Mouse (Mus musculus): ENCODE data around the gene Dpf1. TPM values are rescaled to one million over a fixed set of nuclear protein-coding genes. Genes with fewer than 3 reads are reported as not detected.

Dpf1 gene
- total and polyA plus RNA-seq, 3 experiments = 0.21 to 0.27 TPM; not detected in 1

DNA sequence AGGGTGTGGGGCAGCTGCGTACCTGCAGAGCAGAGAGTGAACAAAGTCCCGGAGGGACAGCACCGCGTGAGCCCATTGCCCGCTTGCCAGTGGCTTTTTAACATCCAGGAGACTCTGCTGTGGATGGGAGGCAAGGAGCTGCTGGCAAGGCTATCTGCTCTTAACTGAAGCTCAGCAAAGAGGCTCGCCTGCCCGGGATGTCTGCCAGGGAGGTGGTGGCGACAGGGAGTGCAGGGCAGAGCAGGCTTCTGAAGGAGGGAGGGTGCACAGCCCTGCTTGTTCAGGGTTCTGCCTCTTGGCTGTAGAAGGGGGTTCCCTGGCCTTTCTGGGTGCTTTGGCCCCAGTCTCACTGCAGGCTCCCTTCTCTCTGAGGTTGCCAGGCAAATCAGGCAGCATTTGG lies 50.4 kb downstream of the Dpf1 start:
- Histone ChIP-seq H3K27me3 (ENCODE audit: control insufficient read depth, insufficient read depth, low read length) (no peaks in the 10 kb centered on the region), H3K4me1 (ENCODE audit: control insufficient read depth, insufficient read depth, low read length) (no peaks in the 10 kb centered on the region), H3K27ac (no peak overlapping the region), H3K79me2 (replicated peaks; ENCODE audit: control insufficient read depth, insufficient read depth, low read length) (no peaks in the 10 kb centered on the region), H3K9ac (ENCODE audit: low read depth, low read length) (no peak overlapping the region), H3K36me3 (ENCODE audit: control insufficient read depth, insufficient read depth, low read length) (no peaks in the 10 kb centered on the region), H3K4me3 (no peak overlapping the region)
- intact Hi-C loops (cut with DNase I) = no loop called here
- DNase-seq = peak; percentile 57 to 70
- TF ChIP-seq EP300 (IDR thresholded peaks at IDR 0.05; ENCODE audit: insufficient read depth, low read depth, low read length) (no peak), CTCF (IDR thresholded peaks at IDR 0.05) (peak; percentile 51), POLR2A (IDR thresholded peaks at IDR 0.05; ENCODE audit: insufficient read depth, low read depth, low read length) (no peak)
- WGBS = 65% methylated on average over 8 of the region's 8 CpGs

DNA sequence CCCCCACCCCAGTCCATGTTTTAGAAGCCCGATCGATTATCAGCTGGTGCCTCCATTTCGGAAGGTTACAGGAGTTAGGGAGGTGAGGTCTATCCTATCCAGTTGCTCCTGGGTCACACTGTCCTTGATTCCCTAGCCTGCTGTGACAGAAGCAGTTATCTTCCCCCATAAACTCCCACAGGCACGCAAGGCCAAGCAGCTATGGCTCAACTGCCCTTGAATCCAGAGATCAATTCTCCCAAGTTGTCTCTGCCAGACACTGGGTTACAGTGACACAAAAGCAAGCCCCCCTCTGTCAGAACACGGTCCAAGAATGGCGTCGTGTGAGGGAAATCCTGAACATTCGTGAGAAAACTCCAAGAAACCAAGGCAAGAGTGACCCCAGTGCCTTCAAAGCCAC lies 51.7 kb downstream of the Dpf1 start:
- Histone ChIP-seq H3K79me2 (replicated peaks; ENCODE audit: control insufficient read depth, insufficient read depth, low read length) (no peaks in the 10 kb centered on the region), H3K27me3 (ENCODE audit: control insufficient read depth, insufficient read depth, low read length) (no peaks in the 10 kb centered on the region), H3K4me3 (no peak overlapping the region), H3K27ac (no peak overlapping the region), H3K36me3 (ENCODE audit: control insufficient read depth, insufficient read depth, low read length) (no peaks in the 10 kb centered on the region), H3K9ac (ENCODE audit: low read depth, low read length) (no peak overlapping the region), H3K4me1 (ENCODE audit: control insufficient read depth, insufficient read depth, low read length) (no peaks in the 10 kb centered on the region)
- no peak for DNase-seq
- intact Hi-C loops (cut with DNase I) = no loop called here
- 93% methylated on average over 8 of the region's 8 CpGs for WGBS
- no peak for TF ChIP-seq EP300 (IDR thresholded peaks at IDR 0.05; ENCODE audit: insufficient read depth, low read depth, low read length)
- no peak for TF ChIP-seq CTCF (IDR thresholded peaks at IDR 0.05)
- TF ChIP-seq POLR2A (IDR thresholded peaks at IDR 0.05; ENCODE audit: insufficient read depth, low read depth, low read length) = no peak

DNA sequence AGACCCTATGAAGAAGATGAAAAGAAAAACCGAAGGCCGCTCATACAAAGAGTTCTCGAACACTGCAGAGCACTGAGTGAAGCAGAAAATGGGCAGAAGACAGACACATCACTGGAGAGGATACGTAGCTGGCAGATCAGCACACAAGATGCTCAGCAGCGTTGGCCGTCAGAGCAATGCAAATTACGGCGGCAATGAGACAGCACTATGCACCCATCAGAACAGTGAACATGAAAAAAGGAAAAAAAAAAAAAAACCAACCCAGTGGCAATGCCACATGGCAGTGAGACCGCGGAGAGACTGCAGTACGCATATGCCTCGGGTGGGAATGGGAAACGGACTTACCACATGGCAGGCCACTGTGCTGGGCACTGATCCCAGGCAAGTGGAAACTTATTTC lies 57.7 kb downstream of the Dpf1 start:
- no peaks in the 10 kb centered on the region for H3K27me3 ChIP-seq (ENCODE audit: control insufficient read depth, insufficient read depth, low read length)
- H3K9ac ChIP-seq (ENCODE audit: low read depth, low read length) = no peak overlapping the region
- intact Hi-C loops (cut with DNase I) = no loop called here
- no peak for DNase-seq
- no peak for TF ChIP-seq POLR2A (IDR thresholded peaks at IDR 0.05; ENCODE audit: insufficient read depth, low read depth, low read length)
- TF ChIP-seq CTCF (IDR thresholded peaks at IDR 0.05) = no peak
- TF ChIP-seq EP300 (IDR thresholded peaks at IDR 0.05; ENCODE audit: insufficient read depth, low read depth, low read length) = no peak
- H3K4me1 ChIP-seq (ENCODE audit: control insufficient read depth, insufficient read depth, low read length) = no peaks in the 10 kb centered on the region
- 97% methylated on average over 13 of the region's 13 CpGs for WGBS
- no peaks in the 10 kb centered on the region for H3K36me3 ChIP-seq (ENCODE audit: control insufficient read depth, insufficient read depth, low read length)
- H3K4me3 ChIP-seq = no peak overlapping the region
- no peak overlapping the region for H3K27ac ChIP-seq
- no peaks in the 10 kb centered on the region for H3K79me2 ChIP-seq (replicated peaks; ENCODE audit: control insufficient read depth, insufficient read depth, low read length)

DNA sequence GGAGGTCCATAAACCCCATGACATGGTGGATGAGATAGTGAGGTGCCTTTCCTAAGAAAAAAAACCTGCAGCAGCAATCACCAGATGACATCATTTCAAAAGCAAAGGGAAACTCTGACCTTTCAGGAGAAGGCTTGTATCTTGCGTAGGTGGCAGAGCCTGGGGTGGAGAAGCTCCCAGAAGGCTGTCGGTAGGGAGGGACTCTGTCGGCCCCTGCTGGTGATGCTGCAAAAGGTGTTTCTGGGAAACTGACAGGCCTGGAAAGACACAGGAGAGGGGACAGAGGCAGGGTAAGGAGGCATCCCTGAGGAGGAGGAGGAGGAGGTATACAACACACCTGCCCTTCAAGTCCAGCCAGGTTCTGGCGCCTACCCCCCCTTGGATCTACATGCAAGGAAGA lies 60.3 kb downstream of the Dpf1 start:
- no peaks in the 10 kb centered on the region for H3K4me1 ChIP-seq (ENCODE audit: control insufficient read depth, insufficient read depth, low read length)
- no peaks in the 10 kb centered on the region for H3K36me3 ChIP-seq (ENCODE audit: control insufficient read depth, insufficient read depth, low read length)
- H3K27ac ChIP-seq = no peak overlapping the region
- no peak for TF ChIP-seq POLR2A (IDR thresholded peaks at IDR 0.05; ENCODE audit: insufficient read depth, low read depth, low read length)
- TF ChIP-seq CTCF (IDR thresholded peaks at IDR 0.05) = peak; percentile 59
- TF ChIP-seq EP300 (IDR thresholded peaks at IDR 0.05; ENCODE audit: insufficient read depth, low read depth, low read length) = no peak
- DNase-seq = peak in 1 of 2 experiments; percentile 11
- H3K79me2 ChIP-seq (replicated peaks; ENCODE audit: control insufficient read depth, insufficient read depth, low read length) = no peaks in the 10 kb centered on the region
- H3K27me3 ChIP-seq (ENCODE audit: control insufficient read depth, insufficient read depth, low read length) = no peaks in the 10 kb centered on the region
- H3K4me3 ChIP-seq = no peak overlapping the region
- WGBS = 50% methylated on average over 4 of the region's 4 CpGs
- H3K9ac ChIP-seq (ENCODE audit: low read depth, low read length) = no peak overlapping the region
- intact Hi-C loops (cut with DNase I) = no loop called here

DNA sequence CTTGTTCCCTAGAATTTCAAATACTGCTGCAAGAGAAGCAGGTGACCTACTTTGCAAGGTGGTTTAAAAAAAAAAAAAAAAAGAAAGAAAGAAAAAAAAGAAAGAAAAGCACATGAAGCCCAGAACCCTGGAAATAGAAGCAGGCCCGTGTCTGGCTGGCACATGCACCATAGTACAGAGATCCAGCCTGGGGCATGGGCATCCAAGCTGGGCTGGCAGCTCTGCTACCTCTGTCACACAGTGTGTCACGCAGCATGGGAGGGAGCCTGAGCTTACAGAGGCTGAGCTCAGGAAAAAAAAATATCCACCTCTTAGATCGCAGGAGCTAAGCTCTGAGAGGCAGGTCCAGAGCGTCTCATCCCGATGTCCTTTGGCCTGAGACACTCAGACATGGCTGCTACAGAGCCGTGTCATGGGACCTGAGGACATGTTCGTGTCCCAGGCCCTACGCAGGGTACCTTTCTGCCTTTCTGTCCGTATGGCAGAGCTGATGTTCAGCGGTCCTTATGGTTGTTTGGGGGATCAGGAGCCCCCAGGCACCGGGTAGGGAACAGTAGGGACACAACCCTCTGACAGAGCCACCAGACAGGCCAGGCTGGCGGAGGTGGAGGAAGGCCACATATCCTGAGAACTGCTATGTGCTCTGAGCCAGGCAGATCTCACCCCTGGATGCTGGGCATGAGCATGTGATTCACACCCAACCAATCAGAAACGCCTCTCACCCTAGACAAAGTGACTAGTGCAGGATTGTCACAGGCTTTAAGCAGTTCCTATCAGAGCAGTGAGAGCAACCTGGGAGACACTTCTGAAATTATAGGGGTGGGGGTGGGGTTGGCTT lies 63.6 kb downstream of the Dpf1 start:
- no peak for DNase-seq
- no peak overlapping the region for H3K27ac ChIP-seq
- H3K27me3 ChIP-seq (ENCODE audit: control insufficient read depth, insufficient read depth, low read length) = no peaks in the 10 kb centered on the region
- TF ChIP-seq CTCF (IDR thresholded peaks at IDR 0.05) (no peak), POLR2A (IDR thresholded peaks at IDR 0.05; ENCODE audit: insufficient read depth, low read depth, low read length) (no peak), EP300 (IDR thresholded peaks at IDR 0.05; ENCODE audit: insufficient read depth, low read depth, low read length) (no peak)
- no peaks in the 10 kb centered on the region for H3K79me2 ChIP-seq (replicated peaks; ENCODE audit: control insufficient read depth, insufficient read depth, low read length)
- intact Hi-C loops (cut with DNase I) = no loop called here
- H3K9ac ChIP-seq (ENCODE audit: low read depth, low read length) = no peak overlapping the region
- WGBS = 87% methylated on average over 13 of the region's 13 CpGs
- no peaks in the 10 kb centered on the region for H3K36me3 ChIP-seq (ENCODE audit: control insufficient read depth, insufficient read depth, low read length)
- H3K4me3 ChIP-seq = no peak overlapping the region
- H3K4me1 ChIP-seq (ENCODE audit: control insufficient read depth, insufficient read depth, low read length) = no peaks in the 10 kb centered on the region

Other genes with a start within 250 kb of the Dpf1 start
- gene Ryr1, start 178.8 kb upstream of the Dpf1 start, total RNA-seq (2021) = under 1 TPM; 0.08 to 0.18 TPM
- gene Ryr1, start 178.8 kb upstream of the Dpf1 start, polyA plus RNA-seq (2012; rRNA removed) = under 0.01 and 0.06 TPM in 2 replicates
- 1 to 10 TPM; 1.4 TPM for gene Rasgrp4, start 169.1 kb upstream of the Dpf1 start, total RNA-seq (2021)
- gene Rasgrp4, start 169.1 kb upstream of the Dpf1 start, polyA plus RNA-seq (2012; rRNA removed) = 2.2 and 3.6 TPM in 2 replicates
- gene Fam98c, start 147.7 kb upstream of the Dpf1 start, total RNA-seq (2021) = 10 to 100 TPM; 10.4 to 12.7 TPM
- gene Fam98c, start 147.7 kb upstream of the Dpf1 start, polyA plus RNA-seq (2012; rRNA removed) = 16.3 and 18.0 TPM in 2 replicates
- gene Ggn, start 133.7 kb upstream of the Dpf1 start, total RNA-seq (2021) = under 1 TPM; 0.18 to 0.29 TPM
- gene Ggn, start 133.7 kb upstream of the Dpf1 start, polyA plus RNA-seq (2012; rRNA removed) = 0.35 and 0.43 TPM in 2 replicates
- 1 to 10 TPM in 1 of 2 experiments, under 1 TPM in 1; 0.52 to 1.0 TPM for gene Spred3, start 133.5 kb upstream of the Dpf1 start, total RNA-seq (2021)
- 1.2 and 1.6 TPM in 2 replicates for gene Spred3, start 133.5 kb upstream of the Dpf1 start, polyA plus RNA-seq (2012; rRNA removed)
- gene Psmd8, start 123.2 kb upstream of the Dpf1 start, total RNA-seq (2021) = 100 to 1,000 TPM; 103 to 116 TPM
- 120 and 191 TPM in 2 replicates for gene Psmd8, start 123.2 kb upstream of the Dpf1 start, polyA plus RNA-seq (2012; rRNA removed)
- under 1 TPM; 0.30 to 0.34 TPM for gene Catsperg1, start 89.9 kb upstream of the Dpf1 start, total RNA-seq (2021)
- 1.0 and 2.4 TPM in 2 replicates for gene Catsperg1, start 89.9 kb upstream of the Dpf1 start, polyA plus RNA-seq (2012; rRNA removed)
- 1 to 10 TPM; 2.9 to 3.2 TPM for gene Kcnk6, start 71.4 kb upstream of the Dpf1 start, total RNA-seq (2021)
- gene Kcnk6, start 71.4 kb upstream of the Dpf1 start, polyA plus RNA-seq (2012; rRNA removed) = 8.2 and 8.4 TPM in 2 replicates
- gene Yif1b, start 65.6 kb upstream of the Dpf1 start, total RNA-seq (2021) = 10 to 100 TPM; 63.6 to 74.6 TPM
- 123 and 138 TPM in 2 replicates for gene Yif1b, start 65.6 kb upstream of the Dpf1 start, polyA plus RNA-seq (2012; rRNA removed)
- gene 2200002D01Rik, start 55.5 kb upstream of the Dpf1 start, total RNA-seq (2021) = 1 to 10 TPM; 1.5 to 2.0 TPM
- gene 2200002D01Rik, start 55.5 kb upstream of the Dpf1 start, polyA plus RNA-seq (2012; rRNA removed) = 0.98 and 1.00 TPM in 2 replicates
- 10 to 100 TPM; 39.4 to 46.4 TPM for gene Spint2, start 22.0 kb upstream of the Dpf1 start, total RNA-seq (2021)
- gene Spint2, start 22.0 kb upstream of the Dpf1 start, polyA plus RNA-seq (2012; rRNA removed) = 40.5 and 45.7 TPM in 2 replicates
- gene Ppp1r14a, start 14.6 kb upstream of the Dpf1 start, total RNA-seq (2021) = 10 to 100 TPM in 1 of 2 experiments, 1 to 10 TPM in 1; 8.7 to 10.3 TPM
- gene Ppp1r14a, start 14.6 kb upstream of the Dpf1 start, polyA plus RNA-seq (2012; rRNA removed) = 16.3 and 18.4 TPM in 2 replicates
- gene Sipa1l3, start 214.7 kb downstream of the Dpf1 start, total RNA-seq (2021) = 10 to 100 TPM in 1 of 2 experiments, 1 to 10 TPM in 1; 8.9 to 10.7 TPM
- gene Sipa1l3, start 214.7 kb downstream of the Dpf1 start, polyA plus RNA-seq (2012; rRNA removed) = 9.1 and 11.5 TPM in 2 replicates